Mouse (Mus musculus) G1E (cell line): ENCODE measurements around the gene Olfr786. TPM values are rescaled to one million over a fixed set of nuclear protein-coding genes. Genes with fewer than 3 reads are reported as not detected.

Source experiments
- ATAC-seq: 2 replicates; pipeline ENCODE4 v1.8.0; 2016; ENCODE audit warnings: mild to moderate bottlenecking; ENCODE audit not compliant: insufficient number of reproducible peaks, poor library complexity, low FRiP score, severe bottlenecking; ENCODE audit errors: extremely low read depth
- DNase-seq: peaks from one replicate; pipeline ENCODE4 v3.0.0; 2012; ENCODE audit warnings: low spot score
- H3K27me3 ChIP-seq: 2 replicates; pipeline ENCODE4 v1.6.1; 2012; ENCODE audit warnings: mild to moderate bottlenecking, low read length, inconsistent platforms; ENCODE audit not compliant: insufficient read depth
- H3K36me3 ChIP-seq: replicated peaks from 2 replicates; pipeline ENCODE3; 2012; ENCODE audit warnings: mild to moderate bottlenecking, inconsistent platforms
- H3K4me1 ChIP-seq: 2 replicates; pipeline ENCODE4 v1.6.1; 2012; ENCODE audit warnings: low read depth, low read length, inconsistent platforms, mixed read lengths; ENCODE audit not compliant: insufficient read depth
- H3K4me3 ChIP-seq: 2 replicates; pipeline ENCODE4 v1.5.1; 2012; ENCODE audit warnings: low read depth, mild to moderate bottlenecking, inconsistent platforms, low read length, moderate library complexity, mixed read lengths
- H3K9me3 ChIP-seq: replicated peaks from 2 replicates; pipeline ENCODE4 v1.6.1; 2012; ENCODE audit warnings: inconsistent platforms
- CTCF ChIP-seq: IDR thresholded peaks from 2 replicates; pipeline ENCODE4 v1.5.1; 2012; ENCODE audit warnings: low read depth, low read length, inconsistent platforms, mixed read lengths
- GATA1 ChIP-seq: IDR thresholded peaks from 2 replicates; pipeline ENCODE4 v1.6.1; 2012; ENCODE audit warnings: borderline replicate concordance, low read length, inconsistent platforms, mixed read lengths
- GATA2 ChIP-seq: IDR thresholded peaks from 2 replicates; pipeline ENCODE4 v1.6.1; 2012; ENCODE audit warnings: low read depth, low read length, inconsistent platforms, borderline replicate concordance
- POLR2AphosphoS5 ChIP-seq: IDR thresholded peaks from 2 replicates; pipeline ENCODE4 v1.6.1; 2012; ENCODE audit warnings: low read depth, low read length, inconsistent platforms; ENCODE audit not compliant: insufficient replicate concordance
- TAL1 ChIP-seq: conservative IDR thresholded peaks from 2 replicates; pipeline ENCODE4 v1.6.1; 2012; ENCODE audit warnings: low read depth, low read length, inconsistent platforms, mixed read lengths
- polyA plus RNA-seq: library from polyadenylated mRNA; stranded (reverse); fragments of >175 nt; gene quantifications from 2 replicates; pipeline ENCODE4 v1.2.3, GENCODE M21; 2012
- total RNA-seq, 2 experiments: library from RNA; stranded (forward) in 1 of 2; stranded (reverse) in 1 of 2; fragments of 200-1000 nt in 1 of 2; fragments of >200 nt in 1 of 2; fragmentation: Nextera tagmentation in 1 of 2; gene quantifications; 2 replicates each; pipeline ENCODE4 v1.2.3; 2014 to 2017

Gene Olfr786
- not detected in 2 replicates for total RNA-seq (2014; fragmentation: Nextera tagmentation)
- total RNA-seq (2017), result not detected in 2 replicates
- not detected in 2 replicates for polyA plus RNA-seq

DNA sequence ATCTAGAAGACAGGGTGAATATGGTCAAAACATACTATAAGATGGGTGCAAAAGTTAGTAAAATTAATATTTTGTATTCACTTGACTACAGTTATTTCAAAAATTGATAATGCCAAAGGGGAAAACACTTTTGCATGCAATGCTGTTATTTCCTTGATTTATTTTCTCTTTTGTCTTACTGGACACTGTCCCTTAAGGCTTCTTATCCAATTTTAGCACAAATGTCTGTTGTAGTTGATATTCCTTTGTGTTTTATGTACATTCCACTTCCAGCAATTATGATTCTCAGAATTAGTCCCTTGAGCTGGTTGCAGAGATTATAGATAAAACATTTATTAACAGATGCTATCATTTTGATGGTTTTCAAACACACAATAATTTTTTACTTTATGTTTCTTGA, at the start of gene Olfr786:
TSS of gene Olfr786 (plus strand) at position 301 of the 400 bp plus-strand sequence.
- no peaks in the 10 kb centered on the region for H3K9me3 ChIP-seq
- TF ChIP-seq CTCF (no peak), TAL1 (no peak), POLR2AphosphoS5 (no peak)
- ATAC-seq, result no peak
- no peak for DNase-seq
- no peaks in the 10 kb centered on the region for H3K36me3 ChIP-seq
- no peak within 1 kb of the TSS for H3K4me3 ChIP-seq
- no peaks in the 10 kb centered on the region for H3K27me3 ChIP-seq
- H3K4me1 ChIP-seq, result no peaks in the 10 kb centered on the region

DNA sequence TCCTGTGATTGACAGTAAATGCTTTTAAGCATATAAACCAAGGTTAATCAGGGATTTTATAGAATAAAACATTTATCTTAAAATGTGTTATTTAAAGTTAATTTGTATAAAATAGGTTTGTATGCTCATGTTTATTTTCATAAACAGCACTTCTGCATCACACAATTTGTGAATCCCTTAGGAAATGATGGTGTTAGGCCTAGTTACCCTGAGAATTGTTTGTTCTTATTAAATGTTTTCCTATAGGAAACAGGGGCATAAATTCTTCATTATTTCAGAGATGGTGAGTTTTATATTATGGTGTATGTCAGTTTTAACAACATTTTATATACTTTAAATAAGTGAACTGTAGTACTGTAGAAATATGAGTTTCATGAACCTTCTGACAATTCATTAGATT, 43.3 kb upstream of the Olfr786 start, which contains the start of gene Olfr784:
TSS of gene Olfr784 (plus strand) at position 301 of the 400 bp plus-strand sequence.
- TF ChIP-seq GATA1 (no peak), POLR2AphosphoS5 (no peak), CTCF (no peak), GATA2 (no peak), TAL1 (no peak)
- Histone ChIP-seq H3K9me3 (no peaks in the 10 kb centered on the region), H3K4me3 (no peak within 1 kb of the TSS), H3K4me1 (no peaks in the 10 kb centered on the region), H3K27me3 (no peaks in the 10 kb centered on the region), H3K36me3 (no peaks in the 10 kb centered on the region)
- ATAC-seq (no peak), DNase-seq (no peak)

DNA sequence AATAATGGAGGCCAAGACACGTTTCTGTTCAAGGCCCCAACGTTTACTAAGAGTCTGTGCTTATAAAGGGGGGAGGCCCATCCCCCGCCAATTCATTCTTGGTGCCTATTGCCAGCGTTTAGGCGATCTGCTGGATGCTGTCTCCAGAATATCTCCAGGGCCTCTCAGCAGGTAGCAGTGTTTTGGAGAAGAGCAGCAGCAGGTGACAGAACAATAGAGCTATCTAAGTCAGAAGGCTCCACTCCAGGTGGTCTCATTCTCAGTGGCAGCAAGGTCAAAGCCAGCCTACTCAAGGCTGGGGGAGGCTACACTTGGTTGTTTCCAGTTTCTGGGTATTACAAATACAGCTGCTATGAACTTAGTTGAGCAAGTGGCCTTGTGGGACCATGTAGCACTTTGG, 26.2 kb upstream of the Olfr786 start:
- H3K36me3 ChIP-seq, result no peaks in the 10 kb centered on the region
- no peaks in the 10 kb centered on the region for H3K9me3 ChIP-seq
- no peak for ATAC-seq
- no peak for TF ChIP-seq GATA2
- no peak for TF ChIP-seq GATA1
- no peak for TF ChIP-seq TAL1
- no peak for TF ChIP-seq CTCF
- TF ChIP-seq POLR2AphosphoS5, result no peak
- no peak overlapping the region for H3K4me3 ChIP-seq
- H3K4me1 ChIP-seq, result no peaks in the 10 kb centered on the region
- H3K27me3 ChIP-seq, result no peaks in the 10 kb centered on the region
- DNase-seq, result no peak

DNA sequence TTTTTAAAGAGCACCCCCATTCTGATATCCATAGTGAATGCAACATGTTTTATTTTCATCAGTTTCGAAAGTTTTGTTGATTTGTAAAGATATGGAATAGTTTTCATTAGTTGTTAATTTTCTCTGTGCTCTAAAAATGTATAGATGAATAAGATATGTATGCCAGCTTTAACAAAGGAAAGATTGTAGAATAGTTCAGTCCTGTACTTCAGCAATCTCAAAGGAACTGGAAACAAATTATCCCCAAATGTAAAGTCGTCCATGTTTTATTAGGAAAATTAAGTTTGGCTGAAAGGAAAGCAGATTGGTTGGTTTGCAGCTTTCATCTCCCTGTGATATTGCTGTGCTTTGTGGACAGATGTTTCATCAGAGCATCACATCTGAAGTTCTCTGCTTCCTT, 22.0 kb upstream of the Olfr786 start, which contains the start of gene Olfr785:
TSS of gene Olfr785 (plus strand) at position 301 of the 400 bp plus-strand sequence.
- no peak for TF ChIP-seq GATA2
- no peak for TF ChIP-seq CTCF
- TF ChIP-seq POLR2AphosphoS5, result no peak
- TF ChIP-seq TAL1, result no peak
- no peak for TF ChIP-seq GATA1
- Histone ChIP-seq H3K4me1 (no peaks in the 10 kb centered on the region), H3K27me3 (no peaks in the 10 kb centered on the region), H3K36me3 (no peaks in the 10 kb centered on the region), H3K9me3 (no peaks in the 10 kb centered on the region), H3K4me3 (no peak within 1 kb of the TSS)
- no peak for ATAC-seq
- no peak for DNase-seq

DNA sequence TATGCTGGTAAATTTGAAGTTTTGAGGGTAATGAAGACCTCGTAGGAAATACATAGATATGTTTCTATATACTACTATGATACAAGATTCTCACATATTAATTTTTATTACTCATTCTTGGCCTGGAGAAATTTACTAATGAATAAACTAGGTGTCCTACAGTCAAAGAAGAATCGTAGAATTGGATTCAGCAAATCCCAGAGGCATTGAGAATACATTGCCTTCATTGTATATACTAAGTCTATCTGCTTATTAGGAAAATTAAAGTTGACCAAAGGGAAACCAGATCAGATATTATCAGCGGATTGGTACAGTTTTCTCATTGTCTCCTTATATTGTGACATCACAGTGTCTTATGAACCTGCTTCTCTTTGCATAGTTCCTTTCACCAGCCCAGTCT, 34.5 kb downstream of the Olfr786 start, which contains the start of gene Olfr787:
TSS of gene Olfr787 (plus strand) at position 301 of the 400 bp plus-strand sequence.
- H3K4me1 ChIP-seq, result no peaks in the 10 kb centered on the region
- no peaks in the 10 kb centered on the region for H3K27me3 ChIP-seq
- H3K9me3 ChIP-seq, result no peaks in the 10 kb centered on the region
- no peaks in the 10 kb centered on the region for H3K36me3 ChIP-seq
- ATAC-seq (no peak), DNase-seq (no peak)
- H3K4me3 ChIP-seq, result no peak within 1 kb of the TSS
- TF ChIP-seq POLR2AphosphoS5 (no peak), TAL1 (no peak), CTCF (no peak), GATA2 (no peak), GATA1 (no peak)

DNA sequence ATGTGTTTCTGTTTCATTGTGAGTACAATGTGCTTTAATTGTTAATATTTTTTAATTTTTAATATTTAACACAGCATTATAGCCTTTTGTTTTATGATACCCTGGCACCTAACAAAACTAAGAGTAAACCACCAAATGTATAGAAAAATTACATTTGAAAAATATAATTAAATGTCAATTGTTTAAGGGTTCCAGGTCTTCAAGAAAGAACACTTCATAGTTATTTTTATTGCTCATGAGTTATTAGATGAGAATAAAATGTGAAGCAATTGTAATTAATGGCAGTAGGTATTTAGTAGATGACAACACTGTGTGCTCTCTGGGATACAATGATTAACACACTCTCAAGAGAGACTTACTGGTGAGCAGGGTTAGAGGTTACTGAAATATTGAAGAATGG, 43.6 kb downstream of the Olfr786 start, which contains the start of gene Olfr788:
TSS of gene Olfr788 (plus strand) at position 301 of the 400 bp plus-strand sequence.
- Histone ChIP-seq H3K4me1 (no peaks in the 10 kb centered on the region), H3K27me3 (no peaks in the 10 kb centered on the region), H3K36me3 (no peaks in the 10 kb centered on the region), H3K9me3 (no peaks in the 10 kb centered on the region), H3K4me3 (no peak within 1 kb of the TSS)
- no peak for TF ChIP-seq POLR2AphosphoS5
- TF ChIP-seq CTCF, result no peak
- no peak for TF ChIP-seq GATA1
- no peak for TF ChIP-seq TAL1
- no peak for TF ChIP-seq GATA2
- no peak for ATAC-seq
- DNase-seq, result no peak

DNA sequence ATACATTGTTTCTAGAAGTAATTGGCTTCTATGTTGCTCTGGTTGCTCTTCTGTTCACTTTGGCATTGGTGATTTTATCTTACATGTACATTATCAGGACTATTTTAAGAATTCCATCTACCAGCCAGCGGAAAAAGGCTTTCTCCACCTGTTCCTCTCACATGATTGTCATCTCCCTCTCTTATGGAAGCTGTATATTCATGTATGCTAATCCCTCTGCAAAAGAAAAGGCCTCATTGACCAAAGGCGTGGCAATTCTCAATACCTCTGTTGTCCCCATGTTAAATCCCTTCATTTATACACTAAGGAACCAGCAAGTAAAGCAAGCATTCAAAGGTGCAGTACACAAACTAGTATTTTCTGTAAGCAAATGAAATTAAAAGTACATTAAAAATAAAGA, 46.1 kb downstream of the Olfr786 start:
- Histone ChIP-seq H3K27me3 (no peaks in the 10 kb centered on the region), H3K36me3 (no peaks in the 10 kb centered on the region), H3K4me3 (no peak overlapping the region), H3K9me3 (no peaks in the 10 kb centered on the region), H3K4me1 (no peaks in the 10 kb centered on the region)
- TF ChIP-seq TAL1, result no peak
- TF ChIP-seq GATA1, result no peak
- no peak for TF ChIP-seq POLR2AphosphoS5
- TF ChIP-seq GATA2, result no peak
- no peak for TF ChIP-seq CTCF
- ATAC-seq (no peak), DNase-seq (no peak)
